Mouse (Mus musculus) limb, embryonic 11.5 days (tissue): ENCODE results near the gene Agap1. TPM values are rescaled to one million over a fixed set of nuclear protein-coding genes. Genes with fewer than 3 reads are reported as not detected.

Experiments used
- ATAC-seq: fragments of 200-750 bp; cut with Nextera tagmentation; 2 replicates; pipeline ENCODE4 v1.8.0; 2017; ENCODE audit warnings: low read depth; ENCODE audit not compliant: insufficient number of reproducible peaks, low FRiP score, low TSS enrichment
- DNase-seq: peaks from one replicate; pipeline ENCODE4 v3.0.0-alpha.2; 2015; ENCODE audit warnings: low spot score
- H3K27ac ChIP-seq: fragments of 300-500 bp; sonication (generic); replicated peaks from 2 replicates; pipeline ENCODE4 v1.5.1; 2014; ENCODE audit warnings: low read depth, mild to moderate bottlenecking, low read length
- H3K27me3 ChIP-seq: fragments of 300-500 bp; sonication (generic); 2 replicates; pipeline ENCODE4 v1.6.1; 2014; ENCODE audit warnings: mild to moderate bottlenecking, low read length, mixed read lengths; ENCODE audit not compliant: control insufficient read depth, insufficient read depth
- H3K36me3 ChIP-seq: fragments of 300-500 bp; sonication (generic); 2 replicates; pipeline ENCODE4 v1.6.1; 2014; ENCODE audit warnings: mild to moderate bottlenecking, low read length, moderate library complexity, mixed read lengths; ENCODE audit not compliant: control insufficient read depth, insufficient read depth
- H3K4me1 ChIP-seq: fragments of 300-500 bp; sonication (generic); 2 replicates; pipeline ENCODE4 v1.6.1; 2014; ENCODE audit warnings: low read length, mixed read lengths; ENCODE audit not compliant: control insufficient read depth, insufficient read depth
- H3K4me2 ChIP-seq: fragments of 300-500 bp; sonication (generic); 2 replicates; pipeline ENCODE4 v1.6.1; 2014; ENCODE audit warnings: low read depth, mild to moderate bottlenecking, moderate library complexity; ENCODE audit not compliant: severe bottlenecking
- H3K4me3 ChIP-seq: fragments of 300-500 bp; sonication (generic); 2 replicates; pipeline ENCODE4 v1.5.1; 2014; ENCODE audit warnings: low read depth, low read length
- H3K9ac ChIP-seq: fragments of 300-500 bp; sonication (generic); 2 replicates; pipeline ENCODE4 v1.6.1; 2014; ENCODE audit warnings: mild to moderate bottlenecking, low read length
- H3K9me3 ChIP-seq: fragments of 300-500 bp; sonication (generic); 2 replicates; pipeline ENCODE4 v1.6.1; 2016; ENCODE audit warnings: low read length; ENCODE audit not compliant: control insufficient read depth
- WGBS: fragments of 180-500 bp; shearing (Covaris S2); extraction: QIAGEN DNeasy Blood & Tissue Kit; methylation state at CpG from one replicate; pipeline ENCODE4 v1.1.7; 2014; 5-methylcytosine and 5-hydroxymethylcytosine counted together
- polyA plus RNA-seq: library from polyadenylated mRNA; unstranded; fragments of >200 nt; fragmentation: Nextera tagmentation; extraction: Ambion mirVana; gene quantifications from 2 replicates; pipeline ENCODE4 v1.2.1, GENCODE M21; 2014

Gene Agap1
- 14.0 and 17.3 TPM in 2 replicates for polyA plus RNA-seq

DNA sequence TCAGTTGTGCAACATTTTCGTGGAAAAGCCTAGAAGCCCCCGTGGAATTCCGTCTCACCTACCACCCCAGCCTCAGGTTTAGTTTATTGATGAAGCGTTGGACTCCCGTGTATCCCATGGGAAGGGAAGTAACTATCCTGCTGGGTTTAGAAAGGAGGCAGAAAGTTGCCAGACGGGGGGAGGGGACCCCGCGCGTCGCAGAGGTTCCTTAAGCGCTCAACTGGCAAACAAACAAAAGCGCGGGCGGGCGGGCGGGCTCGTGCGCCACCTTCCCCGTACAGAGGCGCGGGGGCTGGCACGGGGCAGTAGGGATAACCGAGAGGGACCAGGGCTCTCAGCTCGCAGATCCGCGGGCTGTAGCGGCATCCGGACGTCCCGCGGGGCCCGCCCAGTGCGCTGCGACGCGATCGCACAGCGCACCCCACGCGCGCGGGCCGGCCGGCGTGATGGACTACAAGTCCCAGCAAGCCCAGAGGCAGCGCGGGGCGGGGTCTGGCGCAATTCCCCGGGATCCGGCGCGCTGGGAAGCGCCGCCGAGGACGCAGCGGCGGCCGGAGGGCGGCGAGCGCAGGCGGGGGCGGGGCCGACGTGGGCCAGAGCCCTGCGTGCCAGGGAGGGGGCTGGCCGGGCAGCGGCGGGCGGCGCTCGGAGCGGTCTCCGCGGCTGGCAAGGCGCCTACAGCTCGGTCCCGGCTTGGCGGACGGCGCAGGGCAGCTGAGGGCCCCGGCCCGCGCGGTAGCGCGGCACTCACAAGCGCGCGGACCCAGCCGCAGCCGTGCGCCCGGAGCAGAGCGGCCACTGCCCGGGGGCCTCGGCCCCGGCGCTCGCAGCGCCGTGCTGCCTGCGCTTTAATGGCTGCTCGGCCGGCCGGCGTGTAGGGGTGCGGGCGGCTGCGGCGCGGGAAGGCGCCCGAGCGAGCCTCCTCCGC, at the start of gene Agap1:
Agap1 (plus strand) TSS at position 611 of the 928 bp plus-strand sequence.
- no peaks in the 10 kb centered on the region for H3K27me3 ChIP-seq
- peak within 1 kb of the TSS; percentile 73 for H3K9ac ChIP-seq
- under 1% methylated on average over 109 of the region's 118 CpGs for WGBS
- peak within 1 kb of the TSS; percentile 79 for H3K4me3 ChIP-seq
- H3K27ac ChIP-seq: peak within 1 kb of the TSS; percentile 51; the same call in 1 of the 2 replicates
- DNase-seq (peak; percentile 95), ATAC-seq (peak; percentile 94)
- peaks cover 3% of the 10 kb centered on the region; the same call in 1 of the 2 replicates for H3K36me3 ChIP-seq
- peaks cover 19% of the 10 kb centered on the region for H3K4me1 ChIP-seq
- H3K4me2 ChIP-seq: peak within 1 kb of the TSS; percentile 96
- 0 out of 2 replicates have a peak, but pooled peaks cover 2% of the 10 kb centered on the region for H3K9me3 ChIP-seq

DNA sequence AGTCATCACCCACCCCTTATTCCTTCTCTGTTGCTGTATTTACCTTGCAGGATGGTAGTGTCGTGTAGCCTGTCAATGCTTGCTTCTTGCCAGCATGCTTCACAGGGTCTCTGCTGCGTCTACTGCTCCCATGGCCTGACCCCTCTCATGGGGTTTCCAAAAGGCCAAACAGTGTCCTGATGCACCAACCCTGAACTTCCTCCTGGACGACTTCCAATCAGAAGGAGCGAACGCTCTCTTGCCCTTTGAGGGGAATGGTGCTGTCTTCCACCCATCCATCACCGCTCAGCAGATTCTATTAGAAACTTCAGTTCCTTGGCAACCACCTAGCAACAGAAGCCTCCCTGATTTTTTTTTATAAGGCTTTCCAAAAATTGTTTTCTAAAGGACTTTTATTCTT, 48.6 kb upstream of the Agap1 start:
- Histone ChIP-seq H3K36me3 (no peaks in the 10 kb centered on the region), H3K27me3 (no peaks in the 10 kb centered on the region), H3K4me3 (no peak overlapping the region), H3K4me2 (no peak overlapping the region), H3K9ac (no peak overlapping the region), H3K4me1 (0 out of 2 replicates have a peak, but pooled peaks cover 2% of the 10 kb centered on the region), H3K9me3 (no peaks in the 10 kb centered on the region), H3K27ac (no peak overlapping the region)
- WGBS: 85% methylated on average over 6 of the region's 6 CpGs
- no peak for DNase-seq
- no peak for ATAC-seq

DNA sequence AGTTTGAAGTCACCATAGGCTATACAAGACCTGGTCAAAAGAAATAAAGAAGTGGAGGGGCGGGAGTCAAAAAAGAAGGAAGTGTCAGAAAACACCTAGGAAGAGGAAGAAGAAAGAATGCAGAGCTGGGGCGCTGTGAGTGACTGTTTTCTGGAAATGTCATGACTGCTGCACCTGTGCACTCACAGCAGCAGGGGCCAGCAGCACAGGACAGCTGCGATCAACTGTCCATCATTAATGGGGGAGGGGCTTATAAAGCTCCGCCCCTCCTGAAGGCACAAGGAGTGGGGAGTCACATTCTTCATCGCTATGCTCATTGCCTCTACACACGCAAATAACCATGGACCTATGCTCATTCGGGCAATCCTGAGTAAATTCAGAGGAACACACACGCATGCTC, 46.6 kb upstream of the Agap1 start:
- H3K4me3 ChIP-seq: no peak overlapping the region
- ATAC-seq: no peak
- no peak overlapping the region for H3K4me2 ChIP-seq
- H3K9me3 ChIP-seq: no peaks in the 10 kb centered on the region
- no peaks in the 10 kb centered on the region for H3K27me3 ChIP-seq
- no peaks in the 10 kb centered on the region for H3K36me3 ChIP-seq
- H3K9ac ChIP-seq: no peak overlapping the region
- DNase-seq: no peak
- 0 out of 2 replicates have a peak, but pooled peaks cover 2% of the 10 kb centered on the region for H3K4me1 ChIP-seq
- WGBS: 81% methylated on average over 8 of the region's 8 CpGs
- no peak overlapping the region for H3K27ac ChIP-seq

DNA sequence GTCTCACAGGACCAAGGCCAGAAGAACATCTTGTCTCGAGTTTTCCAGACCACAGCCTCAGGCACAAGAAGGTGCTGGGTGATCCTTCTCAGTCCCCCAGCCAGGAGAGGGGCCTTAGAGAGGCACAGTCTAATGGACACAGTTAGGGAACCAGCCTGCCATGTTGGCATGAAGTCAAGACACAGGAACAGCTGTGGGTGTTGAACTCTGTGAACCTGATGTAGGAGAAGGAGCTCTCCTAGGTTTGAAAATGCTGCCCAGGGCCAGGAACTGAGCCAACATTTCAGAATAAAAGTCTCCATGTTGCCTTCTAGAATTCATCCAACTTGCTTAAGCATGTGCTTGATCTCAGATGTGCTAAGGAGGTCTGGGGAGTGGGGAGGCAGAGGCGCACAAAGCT, 41.5 kb upstream of the Agap1 start:
- no peaks in the 10 kb centered on the region for H3K27me3 ChIP-seq
- no peaks in the 10 kb centered on the region for H3K36me3 ChIP-seq
- 0 out of 2 replicates have a peak, but pooled peaks cover 5% of the 10 kb centered on the region for H3K4me1 ChIP-seq
- H3K4me3 ChIP-seq: no peak overlapping the region
- WGBS: 78% methylated on average over 2 of the region's 2 CpGs
- H3K9ac ChIP-seq: no peak overlapping the region
- H3K4me2 ChIP-seq: no peak overlapping the region
- DNase-seq (no peak), ATAC-seq (no peak)
- no peak overlapping the region for H3K27ac ChIP-seq
- H3K9me3 ChIP-seq: no peaks in the 10 kb centered on the region

DNA sequence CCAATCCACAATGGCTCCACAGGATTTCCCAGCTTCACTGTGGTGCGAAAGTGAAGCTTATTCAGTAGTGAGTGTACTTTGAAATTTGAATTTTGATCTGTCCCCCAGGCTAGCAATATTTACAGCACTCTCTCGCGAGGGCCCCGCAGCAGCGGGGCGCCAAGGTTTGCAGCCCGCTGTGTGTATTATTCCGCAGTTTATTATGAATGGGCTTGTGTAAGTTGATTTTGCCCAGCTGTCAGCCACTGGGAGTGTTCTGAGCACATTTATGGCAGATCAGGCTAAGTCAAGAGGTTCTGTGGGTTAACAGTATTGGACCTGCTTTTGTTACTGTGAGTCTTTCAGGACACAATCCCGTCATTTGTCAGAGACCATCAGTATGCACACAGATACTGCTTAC, 40.0 kb upstream of the Agap1 start:
- Histone ChIP-seq H3K4me3 (no peak overlapping the region), H3K27ac (no peak overlapping the region), H3K4me1 (0 out of 2 replicates have a peak, but pooled peaks cover 5% of the 10 kb centered on the region), H3K27me3 (no peaks in the 10 kb centered on the region), H3K9me3 (no peaks in the 10 kb centered on the region), H3K4me2 (no peak overlapping the region), H3K9ac (no peak overlapping the region), H3K36me3 (no peaks in the 10 kb centered on the region)
- ATAC-seq (no peak), DNase-seq (no peak)
- 75% methylated on average over 9 of the region's 9 CpGs for WGBS

DNA sequence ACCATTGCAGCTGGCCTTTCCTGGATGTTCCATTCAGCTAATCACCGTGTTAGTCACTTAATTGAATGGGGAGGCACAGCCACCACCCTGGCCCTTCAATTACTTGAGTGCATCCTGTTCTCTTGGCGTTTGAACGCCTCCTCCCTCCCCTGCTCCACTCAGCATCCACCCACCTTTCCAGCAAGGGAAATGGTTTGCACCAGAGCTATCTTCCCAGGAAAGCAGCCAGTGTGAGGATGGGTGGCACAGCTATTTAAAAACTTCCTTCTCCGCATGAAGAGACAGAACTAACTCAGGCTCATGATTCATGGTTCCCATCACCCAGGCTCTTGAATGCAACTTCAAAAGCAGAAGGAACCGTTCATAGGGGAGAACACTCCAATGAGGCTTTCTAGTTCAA, 37.7 kb upstream of the Agap1 start:
- WGBS: 34% methylated on average over 5 of the region's 5 CpGs
- Histone ChIP-seq H3K4me1 (0 out of 2 replicates have a peak, but pooled peaks cover 5% of the 10 kb centered on the region), H3K9me3 (no peaks in the 10 kb centered on the region), H3K36me3 (no peaks in the 10 kb centered on the region), H3K4me3 (no peak overlapping the region), H3K27me3 (no peaks in the 10 kb centered on the region), H3K27ac (no peak overlapping the region), H3K9ac (no peak overlapping the region), H3K4me2 (no peak overlapping the region)
- ATAC-seq (no peak), DNase-seq (no peak)

DNA sequence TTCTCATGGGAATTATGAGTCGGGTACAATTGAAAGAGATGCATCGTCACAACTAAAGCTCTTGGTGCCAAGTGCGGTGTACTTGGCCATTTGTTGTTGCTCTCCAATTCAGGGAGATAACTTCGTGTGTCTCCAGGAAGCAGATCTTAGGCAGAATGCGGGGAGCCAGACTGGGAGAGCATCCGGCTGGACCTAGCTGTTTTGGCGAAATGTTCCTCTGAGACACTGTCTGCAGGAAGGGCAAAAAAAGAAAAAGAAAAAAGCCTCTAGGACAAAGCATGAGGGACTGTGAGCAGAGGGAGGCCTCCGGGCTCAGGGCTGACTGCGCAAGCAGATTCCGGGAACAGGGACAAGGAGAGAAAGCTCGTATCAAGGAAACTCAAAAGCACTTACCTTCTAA, 34.0 kb upstream of the Agap1 start:
- 82% methylated on average over 11 of the region's 11 CpGs for WGBS
- DNase-seq: no peak

DNA sequence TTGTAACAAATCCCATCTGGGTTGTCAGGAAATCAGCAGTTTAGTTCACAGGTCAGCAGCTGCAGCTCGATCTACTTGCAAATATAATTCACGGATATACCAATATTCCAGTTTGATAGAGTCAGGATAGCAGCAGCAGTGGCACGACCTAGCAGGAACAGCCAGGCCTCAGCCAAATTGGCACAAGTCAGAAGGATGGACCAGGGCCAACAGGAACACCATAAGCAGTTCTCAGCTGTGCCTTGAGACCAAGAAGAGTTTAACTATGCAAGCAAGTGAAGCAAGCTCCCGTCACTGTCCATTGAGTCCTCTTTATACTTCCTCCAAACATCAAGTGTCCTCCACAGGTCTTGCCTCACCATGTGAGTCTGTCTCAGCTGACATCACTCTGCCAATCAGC, 33.2 kb upstream of the Agap1 start:
- Histone ChIP-seq H3K4me3 (no peak overlapping the region), H3K27ac (no peak overlapping the region), H3K9ac (no peak overlapping the region), H3K4me1 (no peaks in the 10 kb centered on the region), H3K4me2 (no peak overlapping the region), H3K27me3 (no peaks in the 10 kb centered on the region), H3K36me3 (no peaks in the 10 kb centered on the region), H3K9me3 (no peaks in the 10 kb centered on the region)
- WGBS: 80% methylated on average over 4 of the region's 4 CpGs
- ATAC-seq: no peak
- DNase-seq: no peak

More for the DNA sequence above, 34.0 kb upstream of the Agap1 start:
- Histone ChIP-seq H3K4me3 (no peak overlapping the region), H3K27ac (no peak overlapping the region), H3K9ac (no peak overlapping the region), H3K4me2 (no peak overlapping the region), H3K27me3 (no peaks in the 10 kb centered on the region), H3K36me3 (no peaks in the 10 kb centered on the region), H3K9me3 (no peaks in the 10 kb centered on the region), H3K4me1 (no peaks in the 10 kb centered on the region)
- no peak for ATAC-seq
